Mouse (Mus musculus) frontal cortex, postnatal 10 days (tissue): ENCODE measurements at regions not wholly inside any gene's neighbourhood (a gene's known extent, or its start where the extent isn't known, plus 50 kb on each side); places are given as distances from the start of the nearest gene placed in this dataset.

Experiments used
- DNase-seq, 2 experiments: peaks; one replicate each; pipeline ENCODE4 v3.0.0; 2022; ENCODE audit warnings: low spot score in 2 of 2, mixed read lengths in 1 of 2

GRCm38 (mm10) chr10:7268386-7269033, 56.5 kb upstream of the Cnksr3 start:
- peak; percentile 16 to 19 for DNase-seq

- DNase-seq: no peak
Observed at GRCm38 (mm10) chr10:7267903-7268302, 55.9 kb upstream of the Cnksr3 start.

GRCm38 (mm10) chr10:7267106-7267505, 55.1 kb upstream of the Cnksr3 start:
- no peak for DNase-seq

GRCm38 (mm10) chr10:7265412-7265811, 53.4 kb upstream of the Cnksr3 start:
- no peak for DNase-seq

- DNase-seq: no peak
Observed at GRCm38 (mm10) chr10:7264721-7265120, 52.7 kb upstream of the Cnksr3 start.
